Mouse (Mus musculus) thymus, postnatal 25 days (tissue): ENCODE measurements around the gene Irs1.

ENCODE experiments used
- DNase-seq: peaks from one replicate; pipeline ENCODE4 v3.0.0; 2022

Irs1 gene

DNA sequence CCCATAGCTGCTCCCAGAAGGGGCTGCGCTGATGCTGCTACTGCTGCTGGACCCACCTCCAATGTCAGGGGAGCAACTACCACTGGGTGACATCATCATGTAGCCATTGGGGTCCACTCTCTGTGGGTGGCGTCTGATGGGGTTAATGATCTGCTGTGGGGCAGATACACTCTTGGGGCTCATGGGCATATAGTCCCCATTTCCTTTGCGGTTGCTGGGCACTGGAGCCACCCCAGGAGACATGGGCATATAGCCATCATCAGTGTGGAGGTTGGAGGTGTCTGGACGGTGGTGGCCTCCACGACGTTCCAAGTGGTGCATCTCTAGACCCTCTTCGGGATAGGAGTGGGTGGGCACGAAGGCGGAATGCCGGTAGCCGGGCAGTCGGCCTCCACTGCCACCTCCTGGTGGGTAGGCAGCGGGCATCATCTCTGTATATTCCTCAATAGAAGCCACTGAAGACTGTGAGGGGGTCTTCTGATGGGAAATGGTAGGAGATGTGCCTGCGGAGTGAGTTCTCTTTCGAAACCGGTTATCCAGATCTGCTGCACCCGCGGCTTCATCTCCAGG is 2.7 kb downstream of the Irs1 start:
- no peak for DNase-seq

DNA sequence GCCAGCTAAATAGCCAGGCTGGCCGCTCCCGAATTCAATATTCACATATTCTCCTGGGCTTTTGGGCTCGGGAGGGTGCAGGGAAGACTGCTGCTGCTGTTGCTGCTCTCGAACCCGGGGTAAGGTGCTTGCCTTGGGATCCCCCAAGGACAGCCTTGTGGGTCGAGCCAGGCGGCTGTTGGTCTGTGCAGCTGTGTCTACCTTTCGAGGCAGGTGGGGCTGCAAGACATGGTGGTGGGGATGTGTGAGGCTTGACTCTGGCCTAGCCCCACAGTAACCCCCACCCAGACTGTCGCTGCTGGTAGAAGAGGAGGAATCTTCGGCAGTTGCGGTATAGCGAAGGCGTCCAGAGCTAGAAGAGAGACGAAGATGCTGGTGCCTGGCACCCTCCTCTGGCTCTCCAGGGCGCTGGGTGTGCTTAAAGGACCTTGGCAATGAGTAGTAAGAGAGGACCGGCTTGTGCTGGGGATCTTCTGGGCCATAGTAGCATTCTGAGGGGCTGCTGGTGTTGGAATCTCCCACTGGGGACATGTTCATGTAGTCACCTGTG is 3.4 kb downstream of the Irs1 start:
- no peak for DNase-seq

DNA sequence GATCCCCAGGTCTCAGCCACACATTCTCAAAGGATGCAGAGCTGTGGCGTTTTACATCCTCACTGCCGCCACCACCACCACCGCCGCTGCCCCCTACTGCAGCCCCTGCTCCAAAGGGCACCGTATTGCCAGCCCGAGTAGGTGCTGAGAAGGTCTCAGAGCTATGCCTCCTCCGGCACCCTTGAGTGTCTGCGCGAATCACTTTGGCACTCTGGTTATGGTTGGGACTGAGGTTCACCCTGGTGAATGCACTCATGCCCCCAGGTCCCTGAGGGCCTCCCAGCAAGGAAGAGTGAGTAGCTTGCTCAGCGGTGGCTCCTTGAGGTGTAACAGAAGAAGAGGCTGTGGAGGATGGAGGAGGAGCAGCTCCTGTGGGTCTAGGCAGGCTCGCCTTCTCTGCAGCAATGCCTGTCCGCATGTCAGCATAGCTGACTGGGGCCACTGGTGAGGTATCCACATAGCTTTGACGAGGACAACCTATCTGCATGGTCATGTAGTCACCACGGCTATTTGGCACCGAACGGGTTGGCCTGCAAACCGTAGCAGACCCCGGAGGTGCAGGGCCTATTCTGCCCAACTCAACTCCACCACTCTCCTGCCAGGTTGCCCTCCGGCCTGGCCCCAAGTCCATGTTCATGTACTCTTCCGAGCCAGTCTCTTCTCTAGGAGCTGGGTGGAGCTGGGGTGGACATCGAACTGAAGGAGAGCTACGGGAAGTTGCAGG is 4.0 kb downstream of the Irs1 start:
- no peak for DNase-seq

DNA sequence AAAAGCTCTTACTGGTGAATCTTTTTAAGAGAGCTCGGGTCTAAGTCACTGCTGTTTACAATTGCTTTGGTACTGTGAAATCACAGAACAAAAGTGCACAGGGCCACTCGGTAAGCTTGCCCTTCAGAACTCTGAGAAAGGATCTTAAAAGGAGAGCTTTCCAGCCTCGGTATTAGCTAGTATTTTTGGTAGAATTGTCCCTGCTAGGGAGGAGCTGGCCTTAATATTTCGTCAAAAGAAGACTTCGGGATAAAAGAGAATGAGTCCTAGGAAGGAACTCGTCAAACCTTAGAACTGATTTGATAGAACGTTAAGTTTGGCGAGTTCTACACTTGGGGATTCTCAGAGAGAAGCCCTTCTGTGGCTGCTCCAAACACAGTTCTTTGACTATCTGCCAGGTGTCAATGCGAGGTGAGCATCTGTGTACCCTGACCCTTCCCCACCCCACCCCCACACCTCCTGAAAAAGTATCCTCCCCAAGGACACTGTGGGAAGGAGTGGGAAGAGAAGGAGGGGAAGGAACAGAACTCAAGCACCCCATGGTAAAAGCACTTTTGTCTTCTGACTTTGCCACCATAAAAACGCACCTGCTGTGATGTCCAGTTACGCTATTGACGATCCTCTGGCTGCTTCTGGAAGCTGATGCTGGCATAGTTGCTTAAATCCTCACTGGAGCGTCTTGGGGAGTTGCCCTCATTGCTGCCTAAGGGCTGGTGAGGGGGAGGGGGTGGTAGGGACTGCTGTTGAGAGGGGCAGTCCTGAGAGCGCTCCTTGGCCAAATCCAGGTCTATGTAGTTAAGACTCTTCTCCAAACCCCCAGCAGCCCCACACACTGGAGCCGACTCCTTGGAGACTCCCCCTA is 4.8 kb downstream of the Irs1 start:
- DNase-seq = no peak

DNA sequence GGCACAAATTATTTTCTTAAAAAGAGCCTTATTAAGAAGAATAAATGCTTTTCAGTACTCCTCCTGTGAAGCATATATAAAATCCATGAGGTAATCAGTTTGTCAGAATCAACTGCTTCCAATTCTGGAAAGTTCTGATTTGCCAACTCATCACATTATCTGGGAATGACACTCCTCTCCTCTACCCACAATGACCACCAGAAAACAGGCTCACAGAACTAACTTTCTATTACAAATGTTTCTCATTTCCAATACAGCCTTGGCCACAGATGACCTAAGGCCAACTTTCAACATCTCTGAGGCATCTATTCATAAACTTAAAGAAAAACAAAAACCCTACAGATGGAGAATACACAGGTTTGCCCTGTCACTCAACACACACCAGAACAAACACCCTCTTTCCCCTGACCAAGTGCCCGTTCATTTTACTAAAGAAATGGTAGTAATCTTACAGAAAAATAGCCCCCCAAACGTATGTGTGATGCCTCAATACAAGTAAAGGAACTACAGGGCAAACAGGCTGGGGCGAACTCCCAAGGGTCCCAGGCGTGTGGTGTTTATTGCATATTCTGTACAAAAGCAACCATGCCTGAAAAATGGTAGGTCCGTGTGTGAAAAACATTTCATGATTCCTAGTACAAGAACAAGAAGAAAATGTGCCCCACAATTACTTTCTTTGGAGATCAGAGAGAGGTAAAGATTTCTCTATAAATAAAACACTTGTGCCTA is 5.6 kb downstream of the Irs1 start:
- no peak for DNase-seq

DNA sequence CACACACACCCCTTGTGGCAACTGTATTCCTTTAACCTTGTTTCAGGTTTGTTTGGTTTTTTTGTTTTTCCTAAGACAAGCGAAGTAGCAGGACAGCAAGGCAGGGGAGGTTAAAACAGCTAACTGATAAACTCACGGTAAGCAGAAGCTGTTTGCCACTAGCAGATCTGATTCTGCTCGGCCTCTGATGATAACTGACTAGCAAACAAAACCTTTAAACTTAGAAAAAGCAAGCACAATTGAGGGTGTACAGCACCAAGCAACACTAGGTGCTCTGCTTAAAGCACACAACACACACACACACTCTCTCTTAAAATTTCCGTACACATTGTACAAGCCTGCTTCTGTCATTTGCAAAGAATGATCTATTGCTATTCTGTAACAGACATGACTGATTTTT is 6.8 kb downstream of the Irs1 start:
- no peak for DNase-seq

DNA sequence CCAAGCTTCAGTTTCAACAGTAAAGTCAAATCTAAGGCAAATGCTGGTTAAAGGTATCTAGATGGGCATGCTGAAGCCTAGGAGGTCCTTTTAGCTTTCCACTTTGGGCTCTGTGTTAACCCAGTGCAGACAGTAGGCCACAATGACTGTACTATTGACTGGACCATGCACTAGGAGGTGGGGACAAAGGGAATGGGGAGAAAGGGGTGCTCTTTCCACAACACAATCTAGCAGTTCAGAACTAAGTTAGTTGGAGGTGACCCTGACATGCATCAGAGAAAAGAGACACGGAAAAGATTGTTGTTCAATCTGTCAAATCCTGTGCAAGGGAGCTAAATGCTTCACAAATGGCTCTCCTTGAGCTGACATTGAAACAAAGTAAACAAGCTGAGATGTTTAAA is 7.3 kb downstream of the Irs1 start:
- no peak for DNase-seq

DNA sequence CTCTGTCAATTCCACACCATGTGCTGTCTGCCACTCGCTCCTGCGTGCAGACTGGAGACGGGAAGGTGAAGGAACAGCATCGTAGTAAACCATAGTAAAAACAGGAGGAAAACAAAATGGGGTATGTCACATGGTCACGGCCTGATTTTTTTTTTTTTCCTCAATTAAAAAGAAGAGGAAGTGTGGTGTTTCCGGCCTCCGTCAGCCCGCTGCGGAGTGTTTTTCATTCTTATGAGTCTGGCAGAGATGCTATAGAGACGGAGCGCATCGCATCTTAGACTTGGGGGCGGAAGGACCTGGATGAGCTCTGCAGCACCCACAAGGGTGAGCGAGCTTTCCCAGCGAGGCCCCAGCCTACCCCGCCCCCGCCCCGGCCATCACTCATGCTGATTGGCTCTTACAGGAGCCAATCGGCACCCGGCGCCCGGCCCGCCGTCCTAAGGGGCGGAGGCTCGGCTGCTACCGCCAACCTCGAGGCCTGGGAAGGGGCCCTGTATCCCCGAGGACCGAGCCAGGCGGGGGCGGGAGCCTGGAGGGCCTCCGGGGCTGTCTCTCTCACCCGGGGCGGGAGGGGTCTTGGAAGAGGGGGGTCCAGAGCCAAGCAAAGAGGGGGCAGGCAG is 8.1 kb downstream of the Irs1 start:
- peak; percentile 82 for DNase-seq

DNA sequence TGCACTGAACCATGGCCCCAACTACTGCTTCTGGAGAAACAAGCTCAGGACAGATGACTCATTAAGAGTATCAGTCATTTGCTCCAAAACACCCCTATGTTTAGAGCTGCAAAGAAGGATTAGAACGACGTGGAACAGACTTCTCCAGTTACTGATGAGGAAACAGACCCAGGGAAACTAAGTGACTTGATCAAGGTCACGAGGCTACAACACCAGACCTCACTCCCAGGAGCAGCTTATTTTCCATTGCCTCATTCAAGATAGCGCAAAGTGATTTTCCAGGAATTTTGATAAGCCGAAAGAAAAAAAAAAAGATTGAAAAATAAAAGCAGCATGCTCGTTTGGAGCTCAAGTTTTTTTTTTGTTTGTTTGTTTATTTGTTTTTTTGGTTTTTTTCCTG is 9.4 kb downstream of the Irs1 start:
- DNase-seq = no peak

DNA sequence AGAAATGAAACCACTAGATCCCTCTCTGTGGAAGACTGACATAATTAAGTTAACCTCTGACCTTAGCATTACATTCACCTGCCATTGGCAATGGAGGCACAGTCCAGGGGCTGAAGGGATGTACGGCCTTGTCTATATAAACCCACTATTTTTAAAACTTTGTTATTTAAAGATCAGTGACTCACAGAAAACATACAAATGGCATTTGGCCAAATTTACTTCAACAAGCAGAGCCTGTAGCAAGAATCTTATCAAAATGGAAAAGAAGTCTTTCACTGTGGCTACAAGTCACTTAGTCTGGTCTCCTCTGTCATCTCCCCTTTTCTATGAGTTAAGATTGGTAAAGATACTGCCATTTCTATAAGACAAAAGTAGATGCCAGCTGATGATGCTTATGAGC is 11.4 kb downstream of the Irs1 start:
- no peak for DNase-seq

DNA sequence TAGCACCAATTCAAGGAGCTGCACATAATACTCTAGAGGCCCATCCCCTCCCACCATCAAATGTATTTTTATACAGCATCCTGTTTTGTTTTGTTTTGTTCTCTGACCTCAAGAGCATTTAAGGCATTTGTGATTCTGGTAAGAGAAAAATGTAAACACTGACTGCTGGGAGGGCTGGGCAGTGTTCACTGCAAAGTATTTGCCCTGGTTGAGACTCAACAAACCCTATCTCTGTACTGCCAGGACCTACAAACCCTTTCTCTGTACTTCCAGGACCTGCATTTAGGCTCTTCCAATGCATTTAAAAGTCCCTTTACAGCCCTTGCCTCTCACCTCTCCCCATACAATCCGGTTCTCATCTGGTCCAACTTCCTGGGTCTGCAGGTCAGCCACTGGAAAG is 16.9 kb downstream of the Irs1 start:
- no peak for DNase-seq

DNA sequence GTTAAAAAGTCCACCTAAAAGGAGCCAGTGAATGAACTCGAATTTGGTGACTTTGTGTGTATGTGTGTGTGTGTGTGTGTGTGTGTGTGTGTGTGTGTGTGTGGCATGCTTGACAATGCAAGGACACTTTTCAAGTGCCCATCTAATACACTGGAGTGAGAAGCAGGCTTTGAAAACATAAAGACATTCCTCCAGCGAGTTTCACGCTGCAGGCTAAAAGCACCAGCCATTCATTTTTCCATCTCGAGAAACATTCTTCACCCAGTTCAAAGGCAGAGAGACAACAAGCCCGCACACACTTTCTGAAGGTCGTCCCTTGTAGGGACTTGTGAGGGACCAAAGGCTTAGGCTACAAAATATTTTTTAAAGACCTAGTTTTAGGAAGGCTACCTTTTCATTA is 17.7 kb downstream of the Irs1 start:
- DNase-seq = no peak

DNA sequence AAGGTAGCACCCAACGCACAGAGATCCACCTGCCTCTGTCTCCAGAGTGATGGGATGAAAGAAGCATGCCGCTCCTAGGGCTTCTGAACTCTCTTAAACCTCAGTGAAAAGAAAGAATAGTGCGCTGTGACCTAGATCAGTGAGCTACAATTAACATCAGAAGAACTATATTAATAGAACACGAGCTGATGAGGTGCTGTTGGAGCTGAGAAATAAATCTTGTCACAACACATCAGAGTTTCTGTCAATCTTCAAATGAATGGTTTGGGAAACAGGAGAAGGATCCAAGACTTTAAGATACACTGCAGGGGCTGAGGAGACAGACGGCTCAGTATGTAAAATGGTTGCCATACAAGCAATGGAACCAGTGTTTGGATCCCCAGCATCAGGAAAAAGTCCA is 19.0 kb downstream of the Irs1 start:
- DNase-seq = no peak

DNA sequence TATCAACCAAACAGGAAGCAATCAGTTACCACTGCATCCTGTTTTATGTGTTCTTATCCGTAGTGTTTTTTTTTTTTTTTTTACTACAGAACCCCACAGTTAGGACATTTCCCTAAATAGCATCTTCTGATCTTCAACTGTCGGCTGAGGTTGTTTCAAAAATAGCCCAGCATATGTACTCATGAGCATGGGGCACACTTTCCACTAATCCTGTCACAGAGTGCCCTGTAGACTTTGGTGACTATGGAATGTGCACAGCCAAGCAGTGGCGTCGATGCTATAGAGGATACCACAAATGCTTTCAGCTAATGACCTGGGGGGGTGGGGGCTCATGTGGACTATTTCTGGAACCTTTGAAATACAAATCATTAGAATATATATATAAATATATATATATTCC is 23.7 kb downstream of the Irs1 start:
- DNase-seq = no peak

DNA sequence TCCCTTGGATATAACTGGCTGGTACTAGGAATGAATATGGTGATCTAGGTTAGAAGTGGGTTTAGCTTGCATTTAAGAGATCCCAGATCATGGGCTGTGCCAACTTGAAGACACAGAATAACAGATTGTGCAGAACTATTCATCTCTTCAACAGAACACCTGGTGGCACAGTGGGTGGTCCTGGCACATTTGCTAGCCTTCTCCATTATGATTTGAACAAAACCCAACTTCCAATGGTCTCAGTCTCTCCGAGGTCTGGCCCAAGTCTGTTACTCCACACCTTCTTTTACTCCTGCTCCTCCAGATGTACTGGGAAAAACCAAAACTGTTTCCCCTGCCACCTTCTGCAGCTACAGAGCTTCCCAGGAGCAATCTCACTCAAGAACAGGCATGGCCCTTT is 28.9 kb downstream of the Irs1 start:
- DNase-seq = no peak

DNA sequence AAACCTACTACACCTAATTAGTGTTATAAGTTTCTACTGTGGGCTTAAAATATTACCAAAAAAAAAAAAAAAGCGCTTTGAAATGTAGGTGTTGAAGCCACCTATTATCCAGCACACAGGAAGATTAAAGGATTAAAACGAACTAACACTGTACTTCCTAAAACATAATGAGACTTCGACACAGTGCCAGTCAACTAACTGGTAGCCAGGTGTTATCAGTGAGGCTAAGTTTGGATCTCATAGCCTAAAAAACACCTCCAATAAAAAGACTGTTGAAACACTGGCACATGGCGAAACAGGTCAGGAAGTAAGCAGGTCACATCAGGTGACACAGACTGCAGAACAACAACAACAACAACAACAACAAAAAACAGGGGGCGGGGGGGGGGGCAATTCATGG is 29.6 kb downstream of the Irs1 start:
- no peak for DNase-seq

DNA sequence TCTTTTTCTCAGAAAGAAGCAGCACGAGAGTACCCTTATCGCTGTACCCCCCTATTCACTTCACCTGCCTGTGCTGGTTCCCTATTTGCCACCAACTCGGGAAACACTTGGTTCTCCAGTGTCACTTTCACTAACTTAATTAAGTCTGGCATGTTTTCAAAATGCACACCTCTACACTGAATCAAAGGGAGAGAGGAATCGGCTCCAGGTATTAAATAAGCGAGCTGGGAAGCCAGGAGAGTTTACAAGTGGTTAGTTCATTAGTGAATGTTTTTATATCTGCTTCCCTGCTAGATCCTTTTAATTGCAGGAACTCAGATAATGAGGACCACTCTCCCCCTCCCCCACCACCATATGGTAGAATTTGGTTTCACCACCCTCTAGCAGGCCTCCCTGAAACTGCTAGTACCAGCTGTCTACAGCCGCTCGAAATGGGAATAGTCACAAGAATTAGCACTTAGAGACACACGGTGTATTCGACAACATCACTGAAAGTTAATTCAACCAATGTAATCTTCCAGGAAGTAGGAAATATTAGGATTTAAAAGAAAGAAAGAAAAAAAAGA is 30.1 kb downstream of the Irs1 start:
- no peak for DNase-seq

DNA sequence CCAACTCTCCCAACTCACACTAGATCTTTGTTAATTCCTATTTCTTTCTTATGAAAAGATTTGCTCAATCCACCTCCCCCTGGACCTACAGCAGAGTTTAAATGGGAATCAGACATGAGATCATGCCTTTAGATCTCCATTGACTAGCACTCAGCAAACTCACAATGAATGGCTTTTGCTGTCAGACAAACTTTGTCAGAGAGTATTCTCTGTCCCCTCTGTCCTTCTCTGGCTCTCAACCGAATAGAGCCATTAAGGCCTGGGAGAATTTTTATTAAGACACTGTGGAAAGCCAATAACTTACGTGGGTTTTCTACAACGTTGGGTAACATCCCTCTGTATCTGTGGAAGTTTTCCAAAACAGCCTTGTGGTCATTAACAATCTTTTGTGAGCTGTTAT is 31.2 kb downstream of the Irs1 start:
- DNase-seq = no peak

DNA sequence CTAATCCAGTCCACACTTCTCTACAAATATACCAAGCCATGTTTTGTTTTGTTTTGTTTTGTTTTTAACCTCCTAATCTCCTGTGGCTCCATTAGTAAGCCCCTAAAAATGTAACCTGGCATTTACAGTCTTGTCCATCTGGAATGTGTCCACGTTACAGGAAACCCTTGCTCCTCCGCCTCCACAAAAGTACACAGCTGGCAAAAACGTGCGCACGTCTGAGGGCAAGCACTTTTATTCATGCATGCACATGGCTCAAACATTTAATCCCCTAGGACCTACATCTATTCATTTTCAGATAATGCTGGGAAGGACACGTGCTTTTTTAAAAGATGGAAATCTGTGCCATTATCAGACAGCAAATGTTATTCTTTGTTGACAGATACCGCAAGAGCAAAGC is 32.9 kb downstream of the Irs1 start:
- no peak for DNase-seq

DNA sequence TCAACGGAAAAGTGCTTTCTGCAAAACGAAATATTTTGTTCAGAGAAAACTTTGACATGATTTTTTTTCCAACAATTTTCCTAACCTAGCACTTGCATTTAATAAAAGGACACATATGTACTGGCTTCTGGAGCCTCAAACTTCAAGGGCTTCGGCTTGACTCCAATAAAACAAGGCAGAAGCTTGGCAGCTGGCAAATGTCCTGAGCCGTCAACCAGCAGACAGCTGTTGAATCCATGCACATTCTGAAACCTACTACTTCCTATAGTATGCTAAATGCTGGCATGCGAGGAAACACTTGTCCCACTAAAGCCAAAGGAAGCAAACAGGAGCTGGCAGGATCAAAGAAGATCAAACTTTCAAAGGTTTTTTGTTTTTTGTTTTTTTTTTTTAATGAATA is 33.8 kb downstream of the Irs1 start:
- DNase-seq = no peak

DNA sequence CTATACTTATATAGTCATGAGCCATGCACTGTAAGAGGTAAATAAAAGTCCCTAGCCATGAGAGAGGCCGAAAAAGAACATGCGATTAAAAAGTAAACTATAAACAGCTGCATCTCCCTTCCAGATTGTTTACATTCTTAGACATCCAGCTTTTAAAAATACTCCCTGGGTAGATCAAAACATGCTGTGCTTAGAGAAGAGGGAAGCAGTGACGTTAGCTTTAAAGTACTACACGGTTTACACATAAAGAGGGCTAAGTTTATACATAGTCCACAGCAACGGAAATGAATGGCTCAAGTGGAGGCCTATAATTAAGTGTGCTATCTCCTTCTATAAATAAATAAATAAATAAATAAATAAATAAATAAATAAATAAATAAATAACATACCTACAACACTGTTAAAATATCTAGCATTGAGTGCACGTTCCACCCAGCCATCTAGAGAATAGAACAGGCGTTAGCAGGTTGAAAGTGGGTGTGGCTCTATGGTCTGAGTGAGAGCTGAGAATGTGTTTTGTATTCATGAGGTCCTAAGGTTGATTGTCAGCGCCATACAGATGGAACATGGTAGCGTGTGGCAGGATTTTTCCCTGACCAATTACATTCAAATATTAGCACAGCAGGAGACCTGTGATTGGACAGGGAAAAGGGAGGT is 37.3 kb downstream of the Irs1 start:
- no peak for DNase-seq
